Mouse (Mus musculus): ENCODE measurements around the gene Stxbp3.

Stxbp3 gene

GRCm38 (mm10) chr3:108797723-108798122 is 42.6 kb downstream of the Stxbp3 start:
- in situ Hi-C loops (cut with MboI, MseI), result no loop called here

- in situ Hi-C loops (cut with MboI, MseI), result no loop called here
Measured at GRCm38 (mm10) chr3:108796386-108796785, 43.9 kb downstream of the Stxbp3 start.

DNA sequence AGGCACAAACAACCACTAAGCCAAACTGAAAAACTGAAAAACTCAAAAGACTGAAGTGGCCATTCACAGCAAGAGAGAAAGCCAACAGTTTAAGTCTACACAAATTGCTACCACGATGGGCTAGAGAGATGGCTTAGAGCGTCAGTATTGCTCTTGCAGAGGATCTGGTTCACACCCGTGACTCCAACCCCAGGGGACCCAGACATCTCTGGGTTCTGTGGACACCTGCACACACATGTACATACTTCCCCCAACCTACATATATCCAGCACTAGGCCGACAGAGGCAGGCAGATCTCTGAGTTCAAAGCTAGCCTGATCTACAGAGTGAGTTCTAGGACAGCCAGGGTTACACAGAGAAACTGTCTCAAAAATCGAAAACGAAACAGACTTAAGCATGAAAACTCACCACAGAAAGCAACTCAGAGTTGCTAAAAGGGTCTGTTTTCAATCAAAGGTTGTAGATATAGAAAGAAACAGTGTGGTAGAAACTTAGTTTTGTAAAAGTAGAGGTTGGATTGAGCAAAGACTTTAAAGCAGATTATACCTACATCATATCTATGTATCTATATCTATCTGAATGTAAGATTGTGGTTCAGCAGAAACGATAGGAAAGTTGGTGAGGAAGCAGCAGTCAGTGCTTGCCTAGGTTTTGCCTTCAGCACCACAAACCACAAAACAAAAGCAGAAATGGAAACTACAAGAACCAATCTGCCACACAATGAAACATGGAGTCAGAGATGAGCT is 44.6 kb downstream of the Stxbp3 start:
- in situ Hi-C loops (cut with MboI, MseI), result no loop called here

- in situ Hi-C loops (cut with MboI, MseI), result loop anchor here (5.0 kb wide), 1 partner anchor 93 kb away; no protein-coding TSS in a partner anchor
Measured at GRCm38 (mm10) chr3:108794780-108795179, 45.5 kb downstream of the Stxbp3 start.

GRCm38 (mm10) chr3:108792420-108792819 is 47.9 kb downstream of the Stxbp3 start:
- in situ Hi-C loops (cut with MboI, MseI), result loop anchor here (5.0 kb wide), 1 partner anchor 95 kb away; no protein-coding TSS in a partner anchor

DNA sequence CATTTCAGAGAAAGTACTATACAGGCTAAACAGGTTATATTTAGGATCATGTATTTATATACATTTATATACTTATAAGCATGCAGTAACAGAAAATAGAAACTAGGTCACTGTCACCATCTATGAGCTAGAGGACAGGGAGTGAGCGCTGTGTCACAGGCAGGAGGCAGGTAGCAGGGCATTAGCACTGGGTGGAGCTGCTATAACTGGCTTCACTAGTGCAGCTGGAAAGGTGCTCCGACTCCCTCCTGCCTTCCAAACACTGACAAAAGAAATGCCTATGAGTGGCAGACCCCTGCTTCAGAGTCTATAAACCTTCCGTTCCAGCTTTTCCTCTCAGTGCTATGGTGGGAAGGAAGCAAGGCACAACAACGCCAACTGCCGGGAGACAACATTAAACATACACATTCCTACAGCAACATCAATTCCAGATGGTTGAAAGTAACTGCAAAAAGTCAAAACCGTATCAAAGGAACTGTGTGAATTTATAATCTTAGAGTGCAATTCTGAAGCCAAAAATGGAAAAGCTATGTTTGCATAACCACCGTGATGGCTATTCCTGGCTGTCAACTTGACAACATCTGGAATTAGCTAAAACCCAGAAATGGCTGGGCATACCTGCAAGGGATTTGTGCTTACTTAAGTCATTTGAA is 49.1 kb downstream of the Stxbp3 start:
- in situ Hi-C loops (cut with MboI, MseI), result loop anchor here (5.0 kb wide), 1 partner anchor 96 kb away; no protein-coding TSS in a partner anchor

- in situ Hi-C loops (cut with MboI, MseI), result loop anchor here (5.0 kb wide), 1 partner anchor 97 kb away; no protein-coding TSS in a partner anchor
Measured at GRCm38 (mm10) chr3:108790499-108790898, 49.8 kb downstream of the Stxbp3 start.

DNA sequence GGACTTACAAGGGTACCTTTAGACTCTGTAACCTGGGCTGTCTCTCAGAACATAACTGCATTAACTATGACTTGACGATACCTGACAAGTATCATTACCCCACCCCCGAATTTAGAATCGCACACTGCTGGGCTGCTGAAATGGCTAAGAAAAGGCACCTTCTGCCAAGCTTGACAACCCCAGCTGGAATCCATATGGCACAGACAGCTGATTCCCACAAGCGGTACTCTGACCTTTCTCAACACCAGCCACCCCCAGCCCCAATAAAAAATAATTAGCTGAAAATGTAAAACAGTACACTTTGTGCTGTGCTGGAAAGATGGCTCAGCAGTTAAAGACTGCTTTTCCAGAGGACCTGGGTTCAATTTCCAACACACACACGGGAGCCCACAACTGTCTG is 51.0 kb downstream of the Stxbp3 start:
- in situ Hi-C loops (cut with MboI, MseI), result no loop called here

GRCm38 (mm10) chr3:108788455-108788794 is 51.9 kb downstream of the Stxbp3 start:
- in situ Hi-C loops (cut with MboI, MseI), result no loop called here

- in situ Hi-C loops (cut with MboI, MseI), result no loop called here
Measured at GRCm38 (mm10) chr3:108787754-108788454, 52.4 kb downstream of the Stxbp3 start.

DNA sequence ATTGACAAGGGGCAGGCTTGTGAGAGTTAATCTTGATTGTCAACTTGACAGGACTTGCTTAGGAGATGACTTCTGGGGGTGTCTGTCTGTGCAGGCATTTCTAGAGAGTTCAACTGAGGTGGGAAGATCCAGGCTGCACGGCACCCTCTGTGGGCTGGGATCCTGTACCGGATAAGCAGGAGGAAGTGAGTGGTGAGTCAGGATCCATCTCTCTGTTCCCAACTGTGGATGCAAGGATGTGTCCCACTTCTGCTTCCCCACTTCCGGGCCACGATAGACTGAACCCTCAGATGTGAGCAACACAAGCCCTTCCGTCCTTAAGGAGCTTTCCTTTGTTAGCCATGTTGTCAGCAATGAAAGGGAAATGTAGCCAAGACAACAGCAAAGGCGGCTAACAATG is 53.8 kb downstream of the Stxbp3 start:
- in situ Hi-C loops (cut with MboI, MseI), result no loop called here

- in situ Hi-C loops (cut with MboI, MseI), result no loop called here
Measured at GRCm38 (mm10) chr3:108782364-108782895, 57.9 kb downstream of the Stxbp3 start.

GRCm38 (mm10) chr3:108781884-108782270 is 58.4 kb downstream of the Stxbp3 start:
- in situ Hi-C loops (cut with MboI, MseI), result no loop called here

DNA sequence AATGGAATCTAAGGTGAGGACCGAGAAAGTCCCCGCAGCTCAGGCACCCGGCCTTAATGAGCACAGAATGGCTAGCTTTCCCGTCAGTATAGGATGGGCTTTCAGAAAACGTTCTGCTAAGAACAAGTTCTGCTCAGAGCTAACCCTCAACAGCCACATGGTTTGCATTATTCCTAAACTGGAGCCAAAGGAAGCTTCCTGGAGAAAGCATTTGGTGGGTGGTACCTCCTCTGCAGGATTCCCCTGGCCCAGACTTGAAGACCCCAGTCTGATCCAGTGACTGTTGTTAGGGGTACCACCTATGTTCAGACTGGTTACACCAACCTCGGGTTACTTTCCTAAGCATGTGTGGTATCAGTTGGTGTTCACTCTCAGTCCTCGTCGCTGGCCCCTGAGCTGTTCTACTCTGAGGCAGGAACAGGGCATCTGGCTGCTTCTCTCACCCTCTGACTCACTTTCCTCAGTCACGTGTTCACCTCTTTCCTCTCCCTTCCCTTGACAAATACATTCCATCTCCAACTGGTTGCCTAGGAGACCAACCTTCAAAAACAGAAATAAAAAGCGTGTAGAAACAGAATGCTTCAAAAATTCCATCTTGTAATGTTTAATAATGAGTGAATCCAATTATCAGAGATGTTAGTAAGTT is 59.0 kb downstream of the Stxbp3 start:
- in situ Hi-C loops (cut with MboI, MseI), result no loop called here

DNA sequence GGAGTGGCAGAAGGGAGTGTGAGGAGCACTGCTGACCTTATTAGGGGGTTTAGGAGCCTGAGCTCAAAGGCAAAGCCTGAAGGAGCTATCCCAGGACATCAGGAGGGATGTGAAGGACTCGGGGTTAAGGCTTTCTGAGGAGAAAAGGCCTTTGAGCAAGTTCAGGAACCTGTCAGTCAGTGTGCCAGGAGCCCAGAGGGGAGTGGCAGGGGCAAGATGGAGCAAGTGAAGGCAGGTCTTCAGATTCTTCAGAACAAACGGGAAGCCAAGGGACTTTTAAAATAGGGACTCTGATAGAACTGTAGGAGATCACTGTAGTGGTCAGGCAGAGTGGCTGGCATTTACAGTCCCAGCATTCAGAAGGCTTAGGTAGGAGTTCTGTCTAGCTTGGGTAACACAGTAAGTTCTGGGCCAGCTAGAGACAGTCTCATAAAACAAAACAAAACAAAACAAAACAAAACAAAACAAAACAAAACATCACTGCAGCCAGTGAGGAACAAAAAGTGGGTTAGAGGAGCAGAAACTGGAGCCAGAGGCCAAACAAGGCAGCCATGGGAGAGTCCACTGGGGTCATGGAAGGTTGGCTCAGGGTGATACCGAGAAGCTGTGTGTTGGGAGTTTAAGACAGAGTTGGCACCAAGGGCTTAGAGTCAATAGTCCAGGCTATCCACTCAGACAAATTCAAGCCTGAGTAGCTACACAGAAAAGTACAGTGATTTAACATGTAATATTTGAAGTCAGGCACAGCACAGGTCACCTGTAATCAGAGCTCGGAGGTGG is 61.4 kb downstream of the Stxbp3 start:
- in situ Hi-C loops (cut with MboI, MseI), result no loop called here

GRCm38 (mm10) chr3:108772811-108773210 is 67.5 kb downstream of the Stxbp3 start:
- in situ Hi-C loops (cut with MboI, MseI), result no loop called here

GRCm38 (mm10) chr3:108772211-108772610 is 68.1 kb downstream of the Stxbp3 start:
- in situ Hi-C loops (cut with MboI, MseI), result no loop called here

GRCm38 (mm10) chr3:108770725-108771368 is 69.5 kb downstream of the Stxbp3 start:
- in situ Hi-C loops (cut with MboI, MseI), result no loop called here

- in situ Hi-C loops (cut with MboI, MseI), result loop anchor here (5.0 kb wide), 1 partner anchor 42 kb away; no protein-coding TSS in a partner anchor
Measured at GRCm38 (mm10) chr3:108769547-108769946, 70.8 kb downstream of the Stxbp3 start.

- in situ Hi-C loops (cut with MboI, MseI), result loop anchor here (5.0 kb wide), 1 partner anchor 40 kb away; no protein-coding TSS in a partner anchor
Measured at GRCm38 (mm10) chr3:108767416-108767815, 72.9 kb downstream of the Stxbp3 start.
